Mouse (Mus musculus) CH12.LX (cell line): ENCODE results near the gene Gpr176.

Experiments
- BHLHE40 ChIP-seq: IDR thresholded peaks from 2 replicates; pipeline ENCODE4 v1.6.1; 2011; ENCODE audit warnings: mild to moderate bottlenecking, low read depth, low read length, improper control_type of control experiment
- CTCF ChIP-seq, 2 experiments: IDR thresholded peaks in 1 of 2; conservative IDR thresholded peaks in 1 of 2; 2 replicates each; pipeline ENCODE4 v1.5.1; 2011 to 2012; ENCODE audit warnings: low read depth in 2 of 2, low read length in 2 of 2, improper control_type of control experiment in 1 of 2, inconsistent platforms in 1 of 2, mild to moderate bottlenecking in 1 of 2, moderate library complexity in 1 of 2
- ELF1 ChIP-seq: IDR thresholded peaks from 2 replicates; pipeline ENCODE4 v1.6.1; 2014; ENCODE audit warnings: low read depth, mild to moderate bottlenecking, inconsistent platforms, low read length, improper control_type of control experiment
- JUND ChIP-seq: conservative IDR thresholded peaks from 2 replicates; pipeline ENCODE4 v1.6.1; 2011; ENCODE audit warnings: low read depth, low read length, improper control_type of control experiment
- MAFK ChIP-seq: IDR thresholded peaks from 2 replicates; pipeline ENCODE4 v1.6.1; 2011; ENCODE audit warnings: low read length, improper control_type of control experiment; ENCODE audit not compliant: insufficient replicate concordance
- RCOR1 ChIP-seq: conservative IDR thresholded peaks from 2 replicates; pipeline ENCODE4 v1.6.1; 2012; ENCODE audit warnings: low read depth, mild to moderate bottlenecking, inconsistent platforms, low read length, improper control_type of control experiment
- TBP ChIP-seq: conservative IDR thresholded peaks from 2 replicates; pipeline ENCODE4 v1.6.1; 2011; ENCODE audit warnings: low read depth, low read length, improper control_type of control experiment
- USF1 ChIP-seq: IDR thresholded peaks from 2 replicates; pipeline ENCODE4 v1.6.1; 2014; ENCODE audit warnings: low read depth, mild to moderate bottlenecking, inconsistent platforms, low read length, improper control_type of control experiment
- USF2 ChIP-seq: conservative IDR thresholded peaks from 2 replicates; pipeline ENCODE4 v1.6.1; 2011; ENCODE audit warnings: low read depth, low read length, improper control_type of control experiment

- TF ChIP-seq TBP (no peak), USF1 (no peak), ELF1 (no peak), RCOR1 (no peak), CTCF (conservative IDR thresholded peaks at IDR 0.05 in 1 of 2, IDR thresholded peaks at IDR 0.05 in 1 of 2; ENCODE audit: low read depth in 2 of 2, low read length in 2 of 2) (no peak), USF2 (no peak), JUND (no peak), MAFK (no peak), BHLHE40 (no peak)
These were observed 19.7 kb downstream of the Gpr176 start for GRCm38 (mm10) chr2:118353498-118353897.
